Mouse (Mus musculus) embryonic facial prominence, embryonic 13.5 days (tissue): ENCODE measurements around the gene Kat7. TPM values are rescaled to one million over a fixed set of nuclear protein-coding genes. Genes with fewer than 3 reads are reported as not detected.
A peak's percentile ranks its signal among the peaks of the same experiment; 100 is the strongest.

Source experiments
- ATAC-seq: fragments of 200-750 bp; cut with Nextera tagmentation; 2 replicates; pipeline ENCODE4 v1.8.0; 2017; ENCODE audit warnings: low read depth; ENCODE audit not compliant: insufficient number of reproducible peaks, insufficient read depth, low FRiP score, low TSS enrichment
- H3K27ac ChIP-seq: fragments of 300-500 bp; sonication (generic); 2 replicates; pipeline ENCODE4 v1.5.1; 2015; ENCODE audit warnings: moderate library complexity, mild to moderate bottlenecking, inconsistent platforms
- H3K27me3 ChIP-seq: fragments of 300-500 bp; sonication (generic); 2 replicates; pipeline ENCODE4 v1.6.1; 2015; ENCODE audit warnings: mild to moderate bottlenecking, inconsistent platforms
- H3K36me3 ChIP-seq: fragments of 300-500 bp; sonication (generic); 2 replicates; pipeline ENCODE4 v1.6.1; 2015; ENCODE audit warnings: mild to moderate bottlenecking, inconsistent platforms
- H3K4me1 ChIP-seq: fragments of 300-500 bp; sonication (generic); 2 replicates; pipeline ENCODE4 v1.6.1; 2015; ENCODE audit warnings: inconsistent platforms
- H3K4me2 ChIP-seq: fragments of 300-500 bp; sonication (generic); 2 replicates; pipeline ENCODE4 v1.6.1; 2015; ENCODE audit warnings: moderate library complexity, mild to moderate bottlenecking, inconsistent platforms
- H3K4me3 ChIP-seq: fragments of 300-500 bp; sonication (generic); 2 replicates; pipeline ENCODE4 v1.5.1; 2015; ENCODE audit warnings: mild to moderate bottlenecking, inconsistent platforms
- H3K9ac ChIP-seq: fragments of 300-500 bp; sonication (generic); 2 replicates; pipeline ENCODE4 v1.6.1; 2015; ENCODE audit warnings: mild to moderate bottlenecking, inconsistent platforms
- H3K9me3 ChIP-seq: fragments of 300-500 bp; sonication (generic); 2 replicates; pipeline ENCODE4 v1.6.1; 2016; ENCODE audit warnings: inconsistent platforms
- WGBS: fragments of 180-500 bp; shearing (Covaris S2); methylation state at CpG from one replicate; pipeline ENCODE4 v1.1.7; 2015; ENCODE audit warnings: mixed read lengths; 5-methylcytosine and 5-hydroxymethylcytosine counted together
- polyA plus RNA-seq: library from polyadenylated mRNA; unstranded; fragments of >200 nt; fragmentation: Nextera tagmentation; extraction: Ambion mirVana; gene quantifications from 2 replicates; pipeline ENCODE4 v1.2.1, GENCODE M21; 2015

The Kat7 gene
- polyA plus RNA-seq, 1 experiment from 2014 or later, result 67.0 TPM

- H3K27ac ChIP-seq, result no peak overlapping the region
- no peak overlapping the region for H3K4me2 ChIP-seq
- no peaks in the 10 kb centered on the region for H3K27me3 ChIP-seq
- no peaks in the 10 kb centered on the region for H3K9me3 ChIP-seq
- ATAC-seq, result no peak
- no peaks in the 10 kb centered on the region for H3K4me1 ChIP-seq
- 63% methylated on average over 1 of the region's 1 CpGs for WGBS
- H3K36me3 ChIP-seq, result no peaks in the 10 kb centered on the region
- H3K9ac ChIP-seq, result no peak overlapping the region
- H3K4me3 ChIP-seq, result no peak overlapping the region
Measured at GRCm38 (mm10) chr11:95330662-95331061, 20.6 kb upstream of the Kat7 start.

GRCm38 (mm10) chr11:95328629-95329028, 18.6 kb upstream of the Kat7 start:
- Histone ChIP-seq H3K36me3 (no peaks in the 10 kb centered on the region), H3K4me1 (no peaks in the 10 kb centered on the region), H3K9ac (no peak overlapping the region), H3K27me3 (no peaks in the 10 kb centered on the region), H3K4me2 (no peak overlapping the region), H3K4me3 (no peak overlapping the region), H3K9me3 (no peaks in the 10 kb centered on the region), H3K27ac (no peak overlapping the region)
- WGBS, result 73% methylated on average over 5 of the region's 5 CpGs
- ATAC-seq, result no peak

- Histone ChIP-seq H3K27ac (no peak overlapping the region), H3K4me2 (no peak overlapping the region), H3K4me3 (no peak overlapping the region), H3K27me3 (no peaks in the 10 kb centered on the region), H3K36me3 (no peaks in the 10 kb centered on the region), H3K9me3 (no peaks in the 10 kb centered on the region), H3K4me1 (no peaks in the 10 kb centered on the region), H3K9ac (no peak overlapping the region)
- ATAC-seq, result no peak
- WGBS, result 77% methylated on average over 11 of the region's 11 CpGs
Measured at GRCm38 (mm10) chr11:95326243-95326642, 16.2 kb upstream of the Kat7 start.

GRCm38 (mm10) chr11:95325832-95326231, 15.8 kb upstream of the Kat7 start:
- Histone ChIP-seq H3K27me3 (no peaks in the 10 kb centered on the region), H3K4me1 (no peaks in the 10 kb centered on the region), H3K4me3 (no peak overlapping the region), H3K9me3 (no peaks in the 10 kb centered on the region), H3K9ac (no peak overlapping the region), H3K27ac (no peak overlapping the region), H3K4me2 (no peak overlapping the region), H3K36me3 (no peaks in the 10 kb centered on the region)
- 88% methylated on average over 4 of the region's 4 CpGs for WGBS
- ATAC-seq, result no peak

GRCm38 (mm10) chr11:95324181-95324580, 14.1 kb upstream of the Kat7 start:
- Histone ChIP-seq H3K4me1 (no peaks in the 10 kb centered on the region), H3K9me3 (no peaks in the 10 kb centered on the region), H3K27ac (no peak overlapping the region), H3K27me3 (no peaks in the 10 kb centered on the region), H3K36me3 (no peaks in the 10 kb centered on the region), H3K4me3 (no peak overlapping the region), H3K9ac (no peak overlapping the region), H3K4me2 (no peak overlapping the region)
- WGBS, result 94% methylated on average over 10 of the region's 10 CpGs
- no peak for ATAC-seq

GRCm38 (mm10) chr11:95320010-95320409, 10.0 kb upstream of the Kat7 start:
- ATAC-seq, result no peak
- Histone ChIP-seq H3K4me3 (no peak overlapping the region), H3K4me1 (0 out of 2 replicates have a peak, but pooled peaks cover 2% of the 10 kb centered on the region), H3K36me3 (no peaks in the 10 kb centered on the region), H3K4me2 (no peak overlapping the region), H3K9ac (no peak overlapping the region), H3K27ac (no peak overlapping the region), H3K27me3 (no peaks in the 10 kb centered on the region), H3K9me3 (no peaks in the 10 kb centered on the region)
- 89% methylated on average over 1 of the region's 1 CpGs for WGBS

- 46% methylated on average over 1 of the region's 1 CpGs for WGBS
- Histone ChIP-seq H3K9me3 (no peaks in the 10 kb centered on the region), H3K4me2 (no peak overlapping the region), H3K27me3 (no peaks in the 10 kb centered on the region), H3K4me1 (0 out of 2 replicates have a peak, but pooled peaks cover 3% of the 10 kb centered on the region), H3K36me3 (no peaks in the 10 kb centered on the region), H3K4me3 (no peak overlapping the region), H3K9ac (no peak overlapping the region), H3K27ac (no peak overlapping the region)
- ATAC-seq, result no peak
Measured at GRCm38 (mm10) chr11:95319506-95319905, 9.5 kb upstream of the Kat7 start.

- H3K4me3 ChIP-seq, result no peak overlapping the region
- 86% methylated on average over 9 of the region's 9 CpGs for WGBS
- H3K4me2 ChIP-seq, result no peak overlapping the region
- H3K27me3 ChIP-seq, result no peaks in the 10 kb centered on the region
- no peak overlapping the region for H3K9ac ChIP-seq
- no peaks in the 10 kb centered on the region for H3K36me3 ChIP-seq
- no peaks in the 10 kb centered on the region for H3K9me3 ChIP-seq
- 0 out of 2 replicates have a peak, but pooled peaks cover 3% of the 10 kb centered on the region for H3K4me1 ChIP-seq
- H3K27ac ChIP-seq, result no peak overlapping the region
- no peak for ATAC-seq
Measured at GRCm38 (mm10) chr11:95318116-95318515, 8.1 kb upstream of the Kat7 start.

- Histone ChIP-seq H3K27ac (no peak overlapping the region), H3K4me2 (no peak overlapping the region), H3K9me3 (no peaks in the 10 kb centered on the region), H3K36me3 (no peaks in the 10 kb centered on the region), H3K4me3 (no peak overlapping the region), H3K9ac (no peak overlapping the region), H3K4me1 (peaks cover 14% of the 10 kb centered on the region), H3K27me3 (no peaks in the 10 kb centered on the region)
- WGBS, result 67% methylated on average over 7 of the region's 7 CpGs
- ATAC-seq, result no peak
Measured at GRCm38 (mm10) chr11:95315215-95315955, 5.3 kb upstream of the Kat7 start.

- H3K9ac ChIP-seq, result peak overlapping the region; percentile 80
Measured at GRCm38 (mm10) chr11:95311425-95311807, 1.4 kb upstream of the Kat7 start.

GRCm38 (mm10) chr11:95310648-95311424, 790 bp upstream of the Kat7 start:
- 3% methylated on average over 17 of the region's 17 CpGs for WGBS
- no peak for ATAC-seq
- H3K4me3 ChIP-seq, result peak overlapping the region; percentile 92
- H3K4me2 ChIP-seq, result peak overlapping the region; percentile 64
- no peaks in the 10 kb centered on the region for H3K27me3 ChIP-seq
- no peaks in the 10 kb centered on the region for H3K9me3 ChIP-seq
- H3K4me1 ChIP-seq, result peaks cover 24% of the 10 kb centered on the region
- H3K9ac ChIP-seq, result peak overlapping the region; percentile 80
- H3K36me3 ChIP-seq, result peaks cover 4% of the 10 kb centered on the region
- peak overlapping the region; percentile 88 for H3K27ac ChIP-seq

More at GRCm38 (mm10) chr11:95311425-95311807, 1.4 kb upstream of the Kat7 start:
- Histone ChIP-seq H3K9me3 (no peaks in the 10 kb centered on the region), H3K36me3 (no peaks in the 10 kb centered on the region), H3K4me2 (peak overlapping the region; percentile 64), H3K4me3 (peak overlapping the region; percentile 92), H3K27me3 (no peaks in the 10 kb centered on the region), H3K4me1 (peaks cover 24% of the 10 kb centered on the region), H3K27ac (peak overlapping the region; percentile 88; the same call in 1 of the 2 replicates)
- no peak for ATAC-seq
- WGBS, result 20% methylated on average over 5 of the region's 5 CpGs
